Mouse (Mus musculus) c-Kit-positive CD71-negative TER-119-negative erythroid progenitor cells, embryonic 14.5 days (primary cell): Measurements from ENCODE around the gene Zmiz2.
A peak's percentile ranks its signal among the peaks of the same experiment; 100 is the strongest.
"Not testable (repeated sequence)": the region's sequence is repeated elsewhere in the genome, so short reads cannot be mapped to it uniquely, and the experiment has no call there.

ENCODE experiments used
- DNase-seq: peaks from one replicate; pipeline ENCODE4 v3.0.0-alpha.2; 2013; ENCODE audit warnings: low read depth

Zmiz2 gene

DNA sequence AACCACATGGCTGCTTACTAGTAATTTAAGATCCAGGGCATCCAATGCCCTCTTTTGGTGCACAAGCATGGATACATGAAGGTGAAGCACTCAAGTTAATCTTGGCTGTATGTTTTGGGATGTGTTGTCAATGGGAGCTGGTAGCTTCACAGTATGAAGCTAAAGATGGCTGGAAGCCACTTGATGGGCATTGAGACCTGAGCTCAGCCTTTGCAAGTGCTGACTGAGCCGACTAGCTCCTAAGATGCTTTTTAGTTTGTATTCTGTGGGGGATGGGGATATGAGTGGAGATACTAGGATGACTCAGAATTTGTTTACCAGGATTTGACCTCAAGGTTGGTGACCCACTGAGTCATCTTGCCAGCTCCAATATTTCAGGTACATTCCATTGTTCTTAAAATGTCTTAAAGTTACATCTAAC lies 31.4 kb downstream of the Zmiz2 start:
- no peak for DNase-seq

DNA sequence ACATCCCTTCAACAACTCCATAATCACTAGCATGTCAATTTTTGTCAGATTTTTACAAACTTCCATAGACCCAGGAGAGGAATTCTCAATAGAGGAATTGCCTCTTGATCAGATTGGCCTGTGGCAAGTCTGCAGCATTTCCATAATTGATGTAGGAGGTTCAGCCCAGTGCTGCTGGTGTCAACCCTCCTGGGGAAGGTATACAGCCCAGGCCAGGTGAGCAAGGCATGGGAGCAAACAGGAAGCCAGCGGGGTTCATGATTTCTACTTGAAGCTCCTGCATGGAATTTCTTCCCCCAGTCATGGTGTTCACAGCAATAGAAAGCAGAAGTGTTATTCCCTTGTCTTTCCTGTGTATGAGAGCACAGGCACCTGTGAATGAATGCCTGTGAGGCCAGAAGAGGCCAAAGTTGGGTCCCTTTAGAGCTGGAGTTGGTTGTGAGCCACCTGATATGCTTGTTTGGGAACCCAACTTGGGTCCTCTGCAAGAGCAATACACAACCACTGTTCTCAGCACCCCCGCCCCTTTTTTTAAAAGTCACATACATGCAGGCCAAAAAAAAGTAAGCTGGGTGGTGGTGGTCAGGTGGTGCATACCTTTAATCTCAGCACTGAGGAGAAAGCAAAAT lies 32.0 kb downstream of the Zmiz2 start:
- DNase-seq = no peak

DNA sequence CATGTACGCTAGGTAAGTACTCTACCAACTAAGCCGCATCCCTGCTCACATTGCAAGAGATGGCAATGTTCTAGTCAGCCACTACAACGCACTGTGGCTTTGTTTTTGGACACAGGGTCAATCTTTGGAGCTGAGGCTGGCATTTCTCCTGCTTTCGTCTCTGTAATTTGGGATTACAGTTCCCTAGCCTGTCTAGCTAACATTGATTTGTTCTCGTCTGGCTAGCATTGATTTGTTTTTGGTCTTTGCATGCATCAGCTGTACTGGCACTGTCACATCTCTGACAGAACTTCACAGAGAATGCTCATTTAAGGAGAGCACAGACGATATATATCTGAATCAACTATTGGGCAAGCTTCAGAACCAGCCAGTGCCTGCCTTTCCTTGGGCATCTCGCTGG lies 41.3 kb downstream of the Zmiz2 start:
- no peak for DNase-seq

DNA sequence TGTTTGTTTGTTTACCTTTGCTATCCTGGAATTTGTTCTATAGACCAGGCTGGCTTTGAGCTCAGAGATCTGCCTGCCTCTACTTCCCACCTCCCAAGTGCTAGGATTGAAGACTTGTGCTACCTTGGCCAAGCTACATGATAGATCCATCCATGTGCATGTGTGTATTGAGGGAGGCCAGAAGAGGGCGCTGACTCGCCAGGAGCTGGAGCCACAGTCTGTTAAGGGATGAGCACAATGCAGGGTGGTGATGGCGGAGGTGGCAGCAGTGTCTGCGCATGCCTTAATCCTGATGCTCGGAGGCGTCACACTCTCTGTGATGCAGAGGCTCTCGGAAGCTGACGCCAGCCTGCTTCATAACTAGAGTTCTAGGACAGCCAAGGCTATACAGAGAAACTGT lies 47.6 kb downstream of the Zmiz2 start:
- DNase-seq = no peak

DNA sequence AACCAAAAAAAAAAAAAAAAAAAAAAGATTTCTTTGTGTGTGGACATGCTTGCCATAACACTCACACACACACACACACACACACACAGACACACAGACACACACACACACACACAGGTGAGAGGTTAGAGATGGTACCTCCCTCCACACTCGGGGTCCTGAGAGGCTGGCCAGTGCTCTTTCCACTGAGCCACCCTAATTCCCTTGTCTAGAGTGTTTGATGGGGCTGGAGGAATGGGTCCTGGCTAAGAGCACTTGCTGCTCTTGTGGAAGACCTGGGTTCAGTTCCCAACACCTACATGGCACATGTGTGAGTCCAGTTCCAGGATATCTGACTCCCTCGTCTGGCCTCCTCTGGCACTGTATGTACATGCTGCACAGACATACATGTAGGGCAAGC lies 48.8 kb downstream of the Zmiz2 start:
- DNase-seq = no peak

DNA sequence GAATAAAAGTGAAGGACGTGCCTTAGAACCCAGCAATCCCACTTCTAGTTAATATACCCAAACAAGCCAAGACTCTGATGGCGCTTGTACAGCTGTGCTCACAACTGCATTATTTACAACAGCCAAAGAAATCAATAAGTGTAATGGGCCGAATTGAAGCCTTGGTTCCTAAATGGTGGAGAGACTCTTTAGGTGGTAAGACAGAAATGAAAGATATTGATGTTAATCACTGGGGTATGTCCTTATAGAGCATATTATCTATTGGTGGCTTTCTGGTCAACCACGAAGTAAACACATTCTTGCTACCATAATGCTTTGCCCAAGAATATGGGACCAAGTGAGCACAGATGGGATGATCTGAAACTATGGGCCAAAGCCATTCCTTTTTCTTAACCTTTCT lies 51.3 kb downstream of the Zmiz2 start:
- no peak for DNase-seq

DNA sequence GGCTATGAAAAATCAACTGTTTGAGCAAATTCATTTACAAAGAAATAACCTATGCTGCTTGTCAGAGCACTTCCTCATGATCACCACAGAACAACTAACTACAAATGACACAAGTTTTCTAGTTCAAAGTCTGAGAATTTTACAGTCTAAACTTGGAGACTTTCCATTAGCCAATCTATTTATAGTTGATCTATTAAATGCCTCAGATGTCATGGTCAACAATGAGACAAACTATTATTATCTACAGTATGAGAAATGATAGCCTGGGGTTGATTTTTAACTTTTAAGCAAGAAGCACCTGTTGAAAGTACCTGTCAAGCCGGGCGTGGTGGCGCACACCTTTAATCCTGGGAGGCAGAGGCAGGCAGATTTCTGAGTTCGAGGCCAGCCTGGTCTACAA lies 53.7 kb downstream of the Zmiz2 start:
- no peak for DNase-seq

DNA sequence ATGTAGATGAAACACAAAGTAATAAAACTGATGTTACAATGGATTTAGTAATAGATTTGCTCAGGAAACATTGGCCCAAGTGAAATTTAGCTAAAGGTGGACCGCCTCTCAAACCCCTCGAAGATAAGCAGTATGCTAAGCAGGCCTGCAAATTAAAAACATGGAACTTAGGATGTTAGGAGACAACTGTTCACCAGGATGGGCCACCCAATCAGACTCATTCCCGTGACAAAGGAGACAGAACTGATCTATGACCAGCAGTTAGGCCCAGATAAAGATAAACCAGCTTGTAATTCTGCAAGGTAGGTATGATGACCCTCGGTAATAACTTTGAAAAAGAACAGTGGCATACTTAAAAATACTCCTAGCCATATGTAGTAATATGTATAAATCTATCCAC lies 54.2 kb downstream of the Zmiz2 start:
- DNase-seq = no peak

DNA sequence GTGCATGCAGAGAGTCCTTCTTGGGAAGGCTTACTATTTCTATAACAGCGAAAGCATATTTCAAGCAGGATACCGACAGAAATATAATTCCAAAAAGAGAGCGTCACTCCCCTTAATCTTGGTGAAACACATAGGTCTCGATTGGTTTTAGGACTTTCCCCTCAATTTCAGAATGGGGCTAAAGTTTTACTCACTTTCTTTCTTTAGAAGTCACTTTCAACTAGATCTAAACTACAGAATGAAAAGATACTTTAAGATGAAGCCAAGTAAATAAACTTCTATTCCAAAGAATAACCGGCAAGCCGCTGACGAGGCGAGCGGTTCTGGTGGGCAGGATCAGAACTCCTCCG lies 54.8 kb downstream of the Zmiz2 start:
- DNase-seq = no peak

DNA sequence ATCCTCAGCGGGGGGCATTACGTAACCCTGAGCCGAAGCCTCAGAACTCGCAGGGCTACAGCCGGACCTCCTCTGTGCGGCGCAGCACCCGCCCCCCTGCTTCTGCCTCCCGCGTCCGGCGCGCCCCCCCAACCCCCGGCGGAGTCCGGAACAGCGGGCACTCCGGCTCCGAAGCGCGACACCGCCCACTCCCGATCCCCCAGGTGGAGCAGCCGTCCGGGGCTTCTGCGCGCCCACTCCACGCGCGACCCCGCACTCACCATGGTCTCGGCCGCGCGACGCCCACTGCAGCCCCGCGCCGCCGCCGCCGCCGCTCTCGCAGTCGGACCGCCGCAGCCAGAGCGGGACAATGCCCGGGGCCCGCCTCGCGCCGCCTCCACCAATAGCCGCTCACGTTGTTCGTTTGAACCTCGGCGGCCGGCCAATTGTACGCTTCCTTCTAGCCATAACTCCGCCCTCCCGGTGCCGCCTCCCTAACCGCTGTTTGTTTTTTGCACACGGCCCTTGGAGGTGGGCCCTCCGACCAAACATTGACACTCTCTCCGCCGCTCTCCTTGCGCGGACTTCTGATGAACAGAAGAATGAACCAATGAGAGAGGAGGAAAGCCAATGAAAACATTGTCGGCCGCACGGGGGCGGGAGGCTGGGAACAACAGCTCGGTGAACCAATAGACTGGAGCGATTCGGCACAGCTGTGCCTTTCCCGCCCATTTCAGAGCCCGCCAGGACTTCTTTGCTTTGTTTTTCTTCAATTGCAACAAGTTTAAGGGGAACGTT lies 55.4 kb downstream of the Zmiz2 start, which contains the start of gene H2afv:
TSS of gene H2afv (minus strand) at position 367 of the 777 bp plus-strand sequence.
- DNase-seq = peak; percentile 99

DNA sequence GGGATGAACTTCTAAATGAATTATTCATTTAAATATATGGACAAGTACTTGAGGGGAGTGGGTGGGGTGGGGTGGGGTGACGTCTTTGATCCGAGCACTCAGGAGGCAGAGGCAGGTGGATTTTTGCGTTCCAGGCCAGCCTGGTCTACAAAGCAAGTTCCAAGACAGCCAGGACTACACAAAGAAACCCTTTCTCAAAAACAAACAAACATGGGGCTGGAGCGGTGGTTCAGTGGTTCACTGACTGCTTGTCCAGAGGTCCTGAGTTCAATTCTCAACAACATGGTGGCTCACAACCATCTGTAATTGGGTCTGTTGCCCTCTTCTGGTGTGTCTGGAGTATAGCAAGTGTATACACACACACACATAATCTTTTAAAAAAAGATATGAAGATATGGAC lies 56.6 kb downstream of the Zmiz2 start:
- DNase-seq = no peak

DNA sequence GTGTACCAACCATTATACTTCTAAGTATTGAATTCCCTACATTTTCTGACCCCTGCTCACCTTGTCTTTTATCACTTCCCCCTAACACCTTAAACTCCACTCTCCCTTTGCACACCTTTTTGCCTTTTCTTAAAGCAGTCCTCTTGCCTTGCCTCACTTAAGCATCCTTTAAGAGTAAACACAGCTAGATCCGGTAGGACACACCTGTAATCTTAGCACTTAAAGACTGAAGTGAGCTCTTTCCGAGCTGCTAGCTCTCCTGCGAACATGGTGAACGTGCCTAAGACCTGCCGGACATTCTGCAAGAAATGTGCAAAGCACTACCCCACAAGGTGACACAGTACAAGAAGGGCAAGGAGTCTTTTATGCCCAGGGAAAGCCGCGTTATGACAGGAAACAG lies 57.1 kb downstream of the Zmiz2 start:
- DNase-seq = no peak

DNA sequence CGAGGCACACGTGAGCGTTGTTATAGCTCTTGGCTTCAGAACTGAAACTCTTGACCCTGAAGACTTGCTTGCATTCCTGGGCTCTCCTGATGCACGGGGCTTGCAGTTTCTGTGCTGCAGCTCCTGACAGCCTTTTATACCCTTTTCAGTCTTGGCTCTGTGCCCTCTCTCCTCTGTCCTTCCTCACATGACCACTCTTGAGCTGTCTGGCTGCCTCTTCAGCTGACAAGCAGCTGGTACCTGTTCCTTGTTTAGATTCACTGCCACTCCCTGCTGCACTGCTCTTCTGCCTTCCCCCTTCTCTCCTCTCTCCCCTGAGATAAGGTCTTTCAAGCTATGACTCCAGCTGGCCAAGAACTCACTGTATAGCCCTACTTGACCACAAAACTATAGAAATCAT lies 58.6 kb downstream of the Zmiz2 start:
- no peak for DNase-seq

DNA sequence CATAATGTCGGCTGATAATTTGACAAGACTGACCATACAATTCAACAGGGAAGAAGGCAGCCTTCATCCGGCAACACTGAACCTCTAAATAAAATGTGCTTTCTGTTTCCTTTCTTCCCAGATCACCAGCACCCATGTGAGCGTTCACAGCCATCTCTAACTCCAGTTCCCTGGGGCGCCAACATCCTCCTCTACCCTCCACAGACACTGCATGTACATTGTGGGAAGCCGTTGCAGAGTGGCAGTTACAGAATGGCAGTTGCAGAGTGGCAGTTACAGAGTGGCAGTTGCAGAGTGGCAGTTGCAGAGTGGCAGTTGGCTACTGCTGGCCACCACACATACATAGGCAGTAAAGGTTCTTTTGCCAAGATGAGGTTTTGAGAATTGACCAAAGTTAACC lies 59.3 kb downstream of the Zmiz2 start:
- DNase-seq = not testable (repeated sequence)
